Mouse (Mus musculus): ENCODE measurements at regions not wholly inside any gene's neighbourhood (a gene's known extent, or its start where the extent isn't known, plus 50 kb on each side); places are given as distances from the start of the nearest gene placed in this dataset.

DNA sequence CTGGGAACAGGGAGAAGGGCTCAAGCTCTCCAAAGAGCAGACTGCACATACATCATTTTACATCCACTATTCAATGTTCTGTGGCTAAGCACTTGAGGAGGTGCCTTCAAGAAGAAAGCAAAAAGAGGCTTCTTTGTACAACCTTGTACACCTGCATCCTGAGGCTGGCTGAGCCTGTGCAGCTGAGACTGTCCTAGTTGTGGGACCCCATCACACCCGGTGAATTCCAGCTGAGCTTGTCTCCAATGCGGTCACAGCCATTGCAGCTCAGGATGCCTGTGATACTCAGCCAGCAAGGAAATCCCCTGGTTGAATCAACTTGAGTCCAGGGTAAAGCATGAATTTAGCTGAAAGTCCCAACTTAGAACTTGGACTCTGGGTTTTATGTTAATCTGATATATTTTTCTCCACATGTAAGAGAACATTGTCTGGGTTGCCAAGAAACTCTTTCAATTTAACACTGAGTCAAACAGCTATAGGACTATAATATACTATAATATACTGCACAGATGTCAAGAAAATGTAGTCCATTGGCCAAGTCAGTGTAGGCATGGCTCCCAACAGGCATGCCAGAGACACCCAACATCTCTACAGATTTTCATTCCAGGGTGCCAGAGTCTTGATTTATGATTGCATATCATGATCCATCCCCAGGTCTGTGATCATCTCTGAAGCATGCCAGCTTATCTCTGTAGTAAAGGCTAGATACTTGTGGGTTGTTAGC lies 599.2 kb downstream of the Pard3 start:
- TF ChIP-seq CTCF (IDR thresholded peaks at IDR 0.05; ENCODE audit: extremely low read depth, insufficient read depth, low read length) = no peak
- no peak for TF ChIP-seq POLR2A (IDR thresholded peaks at IDR 0.05; ENCODE audit: extremely low read depth, insufficient read depth, low read length)
- no peaks in the 10 kb centered on the region for H3K4me1 ChIP-seq (ENCODE audit: control insufficient read depth, insufficient read depth, low read length)

DNA sequence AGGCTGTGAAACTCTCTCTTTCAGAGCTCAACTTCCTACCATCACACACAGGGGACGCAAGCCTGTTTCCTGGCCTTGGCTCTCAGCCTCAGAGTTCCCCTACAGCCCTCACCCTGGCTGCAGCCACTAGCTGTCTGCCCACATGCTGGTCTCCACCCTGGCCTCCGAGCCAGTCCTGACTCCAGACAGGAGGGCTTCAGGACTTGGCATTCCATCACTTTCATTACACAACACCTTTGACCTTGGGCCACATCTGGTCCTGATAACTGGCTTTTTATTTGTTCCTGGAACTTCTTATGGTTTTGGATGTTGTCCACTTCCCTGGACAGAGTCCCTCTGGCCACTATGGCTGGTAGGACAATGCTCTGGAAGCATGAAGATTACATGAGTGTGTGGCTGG lies 602.9 kb downstream of the Pard3 start:
- no peaks in the 10 kb centered on the region for H3K4me1 ChIP-seq (ENCODE audit: control insufficient read depth, insufficient read depth, low read length)
- H3K4me3 ChIP-seq (ENCODE audit: insufficient read depth, low read length) = no peak overlapping the region
- TF ChIP-seq CTCF (IDR thresholded peaks at IDR 0.05; ENCODE audit: extremely low read depth, insufficient read depth, low read length) (no peak), POLR2A (IDR thresholded peaks at IDR 0.05; ENCODE audit: extremely low read depth, insufficient read depth, low read length) (no peak)
- H3K27ac ChIP-seq (ENCODE audit: insufficient read depth, low read length) = no peak overlapping the region

More for the DNA sequence above, 599.2 kb downstream of the Pard3 start:
- Histone ChIP-seq H3K27ac (ENCODE audit: insufficient read depth, low read length) (no peak overlapping the region), H3K4me3 (ENCODE audit: insufficient read depth, low read length) (no peak overlapping the region)

DNA sequence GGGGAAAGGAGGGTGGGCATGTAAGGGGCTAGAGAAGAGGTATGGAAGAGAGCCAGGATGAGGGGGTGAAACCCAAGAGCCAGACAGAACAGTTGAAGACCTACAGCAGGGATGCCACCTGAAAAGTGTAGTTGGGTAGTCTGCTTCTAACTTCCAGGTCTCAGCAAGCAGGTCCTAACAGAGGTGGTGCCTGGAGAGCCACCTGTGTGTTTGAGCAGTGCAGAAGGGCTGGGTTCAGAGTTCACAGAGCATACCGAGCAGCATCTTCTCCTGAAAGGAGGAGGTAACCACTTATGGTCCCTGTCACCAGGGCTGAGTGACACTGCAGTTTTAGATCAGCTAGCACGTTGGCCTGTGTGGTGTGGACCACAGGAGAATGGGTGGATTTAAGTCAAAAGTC lies 605.3 kb downstream of the Pard3 start:
- no peak overlapping the region for H3K27ac ChIP-seq (ENCODE audit: insufficient read depth, low read length)
- TF ChIP-seq POLR2A (IDR thresholded peaks at IDR 0.05; ENCODE audit: extremely low read depth, insufficient read depth, low read length) (no peak), CTCF (IDR thresholded peaks at IDR 0.05; ENCODE audit: extremely low read depth, insufficient read depth, low read length) (no peak)
- H3K4me3 ChIP-seq (ENCODE audit: insufficient read depth, low read length) = no peak overlapping the region

DNA sequence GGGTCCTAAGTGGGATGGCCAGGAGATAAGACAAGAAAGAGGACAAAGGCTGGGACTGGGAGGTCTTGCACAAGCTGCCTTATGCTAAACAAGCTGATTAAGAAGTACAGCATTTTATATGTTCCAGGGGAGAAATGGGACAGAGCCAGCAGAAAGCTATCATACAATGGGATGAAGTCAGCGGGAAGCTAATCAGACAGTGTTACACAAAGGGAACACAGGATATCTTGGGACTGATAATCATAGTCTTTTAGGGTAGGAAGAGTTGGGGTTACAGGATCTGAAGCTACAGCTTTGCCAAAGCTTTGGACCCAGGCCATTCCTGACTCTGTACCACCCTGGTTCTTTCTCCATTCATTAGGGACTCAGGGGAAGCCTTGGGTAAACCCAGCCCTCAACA lies 610.4 kb downstream of the Pard3 start:
- Histone ChIP-seq H3K4me1 (ENCODE audit: control insufficient read depth, insufficient read depth, low read length) (peaks cover 6% of the 10 kb centered on the region), H3K4me3 (ENCODE audit: insufficient read depth, low read length) (no peak overlapping the region), H3K27ac (ENCODE audit: insufficient read depth, low read length) (no peak overlapping the region)
- TF ChIP-seq POLR2A (IDR thresholded peaks at IDR 0.05; ENCODE audit: extremely low read depth, insufficient read depth, low read length) (no peak), CTCF (IDR thresholded peaks at IDR 0.05; ENCODE audit: extremely low read depth, insufficient read depth, low read length) (no peak)

More for the DNA sequence above, 605.3 kb downstream of the Pard3 start:
- no peaks in the 10 kb centered on the region for H3K4me1 ChIP-seq (ENCODE audit: control insufficient read depth, insufficient read depth, low read length)

DNA sequence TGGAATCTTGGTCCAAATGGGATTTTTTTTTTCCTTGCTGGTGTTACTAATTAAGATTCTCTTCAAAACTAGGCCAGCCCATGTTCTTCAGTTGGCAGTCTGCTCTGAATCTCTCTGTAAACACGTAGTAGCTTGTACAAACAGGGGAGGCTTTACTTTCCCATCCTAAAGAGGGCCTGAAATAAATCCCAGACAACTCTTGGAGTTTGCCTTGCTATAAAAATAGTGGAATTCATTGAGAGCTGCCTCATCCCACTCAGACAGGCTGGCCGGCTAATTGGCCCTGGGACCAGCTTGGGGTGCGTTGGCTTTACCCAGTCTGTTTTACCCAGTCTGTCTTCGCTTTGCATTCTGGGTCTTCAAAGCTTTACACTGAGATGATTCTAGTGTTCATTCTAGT lies 611.7 kb downstream of the Pard3 start:
- no peak for TF ChIP-seq POLR2A (IDR thresholded peaks at IDR 0.05; ENCODE audit: extremely low read depth, insufficient read depth, low read length)
- no peak for TF ChIP-seq CTCF (IDR thresholded peaks at IDR 0.05; ENCODE audit: extremely low read depth, insufficient read depth, low read length)
- no peak overlapping the region for H3K27ac ChIP-seq (ENCODE audit: insufficient read depth, low read length)

DNA sequence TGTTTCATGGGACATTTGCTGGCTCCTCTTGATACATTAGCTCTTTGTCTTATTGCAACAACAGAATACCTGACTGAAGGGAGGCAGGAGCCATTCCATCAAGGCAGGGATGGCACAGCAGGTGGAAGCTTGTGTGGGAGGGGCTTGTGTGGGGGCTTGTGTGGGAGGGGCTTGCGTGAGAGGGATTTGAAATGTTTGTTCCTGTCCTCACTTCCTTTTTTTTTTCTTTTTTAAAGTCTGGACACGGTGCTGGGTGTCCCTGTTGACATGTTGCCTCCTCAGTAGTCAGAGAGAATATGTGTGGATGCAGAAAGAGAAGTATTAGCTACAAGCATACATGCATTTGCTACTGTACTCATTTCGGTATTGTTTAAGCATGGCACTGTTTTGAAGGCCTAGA lies 616.5 kb downstream of the Pard3 start:
- no peak for TF ChIP-seq POLR2A (IDR thresholded peaks at IDR 0.05; ENCODE audit: extremely low read depth, insufficient read depth, low read length)
- TF ChIP-seq CTCF (IDR thresholded peaks at IDR 0.05; ENCODE audit: extremely low read depth, insufficient read depth, low read length) = no peak
- Histone ChIP-seq H3K4me3 (ENCODE audit: insufficient read depth, low read length) (no peak overlapping the region), H3K27ac (ENCODE audit: insufficient read depth, low read length) (no peak overlapping the region), H3K4me1 (ENCODE audit: control insufficient read depth, insufficient read depth, low read length) (peaks cover 6% of the 10 kb centered on the region)

More for the DNA sequence above, 611.7 kb downstream of the Pard3 start:
- Histone ChIP-seq H3K4me3 (ENCODE audit: insufficient read depth, low read length) (no peak overlapping the region), H3K4me1 (ENCODE audit: control insufficient read depth, insufficient read depth, low read length) (peaks cover 6% of the 10 kb centered on the region)

DNA sequence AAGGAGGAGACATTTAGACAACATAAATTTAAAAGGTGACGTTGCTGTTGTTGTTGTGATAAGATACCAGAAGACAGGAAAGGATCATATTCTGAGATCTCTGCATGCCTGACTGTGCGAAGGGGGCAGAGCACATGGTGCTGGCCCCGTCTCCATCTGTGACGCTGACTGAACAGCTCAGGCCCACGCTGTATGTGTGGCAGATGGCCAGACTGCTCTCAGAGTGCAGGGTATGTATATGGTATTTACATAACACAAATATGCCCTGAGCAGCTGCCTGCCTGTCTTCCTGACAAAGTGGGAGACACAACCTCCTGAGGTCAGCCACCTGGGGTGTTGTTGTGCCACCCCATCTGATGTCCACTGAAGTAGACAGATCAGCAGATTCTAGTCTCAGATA lies 620.5 kb downstream of the Pard3 start:
- H3K4me1 ChIP-seq (ENCODE audit: control insufficient read depth, insufficient read depth, low read length) = no peaks in the 10 kb centered on the region
- H3K4me3 ChIP-seq (ENCODE audit: insufficient read depth, low read length) = no peak overlapping the region
- H3K27ac ChIP-seq (ENCODE audit: insufficient read depth, low read length) = no peak overlapping the region
- TF ChIP-seq POLR2A (IDR thresholded peaks at IDR 0.05; ENCODE audit: extremely low read depth, insufficient read depth, low read length) = no peak
- TF ChIP-seq CTCF (IDR thresholded peaks at IDR 0.05; ENCODE audit: extremely low read depth, insufficient read depth, low read length) = no peak

DNA sequence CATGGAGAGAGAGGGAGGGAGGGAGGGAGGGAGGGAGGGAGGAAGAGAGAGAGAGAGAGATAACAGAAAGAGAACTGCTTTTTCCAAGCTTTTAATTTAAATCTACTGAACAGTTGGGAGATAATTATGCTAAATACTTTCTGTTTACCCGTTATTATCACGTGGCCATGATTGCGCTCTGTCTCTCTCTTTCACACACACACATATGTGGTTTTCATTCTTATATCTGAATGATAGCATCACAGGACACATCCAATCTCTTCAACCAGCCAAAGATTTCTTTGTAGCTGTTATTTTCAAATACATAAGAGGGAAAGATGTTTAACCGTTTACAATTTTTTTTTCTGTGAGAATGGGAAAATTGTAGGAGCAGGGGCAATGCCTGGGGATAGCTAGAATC lies 627.1 kb downstream of the Pard3 start:
- H3K4me1 ChIP-seq (ENCODE audit: control insufficient read depth, insufficient read depth, low read length) = no peaks in the 10 kb centered on the region
- TF ChIP-seq POLR2A (IDR thresholded peaks at IDR 0.05; ENCODE audit: extremely low read depth, insufficient read depth, low read length) (no peak), CTCF (IDR thresholded peaks at IDR 0.05; ENCODE audit: extremely low read depth, insufficient read depth, low read length) (no peak)
- H3K27ac ChIP-seq (ENCODE audit: insufficient read depth, low read length) = no peak overlapping the region
- H3K4me3 ChIP-seq (ENCODE audit: insufficient read depth, low read length) = no peak overlapping the region

DNA sequence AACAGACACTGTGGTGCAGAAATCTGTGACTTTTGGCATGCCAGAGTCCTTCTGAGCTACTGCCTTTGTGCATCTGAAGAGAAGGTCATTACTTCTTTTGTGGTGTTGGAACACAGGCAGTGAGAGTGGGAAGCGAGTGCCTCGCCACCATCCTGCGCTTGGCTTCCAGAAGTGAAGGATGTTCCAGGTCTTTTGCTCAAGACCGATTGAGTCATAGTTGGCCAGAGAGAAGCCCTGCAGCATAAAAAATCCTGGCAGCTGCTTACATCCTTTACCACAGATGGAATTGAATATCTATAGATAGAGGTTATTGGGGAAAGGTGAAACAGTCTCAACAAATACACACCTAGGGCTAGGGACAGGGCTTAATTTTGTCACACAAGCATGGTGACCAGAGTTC lies 634.7 kb downstream of the Pard3 start:
- H3K4me1 ChIP-seq (ENCODE audit: control insufficient read depth, insufficient read depth, low read length) = no peaks in the 10 kb centered on the region
- no peak overlapping the region for H3K27ac ChIP-seq (ENCODE audit: insufficient read depth, low read length)
- TF ChIP-seq CTCF (IDR thresholded peaks at IDR 0.05; ENCODE audit: extremely low read depth, insufficient read depth, low read length) (no peak), POLR2A (IDR thresholded peaks at IDR 0.05; ENCODE audit: extremely low read depth, insufficient read depth, low read length) (no peak)
- no peak overlapping the region for H3K4me3 ChIP-seq (ENCODE audit: insufficient read depth, low read length)

DNA sequence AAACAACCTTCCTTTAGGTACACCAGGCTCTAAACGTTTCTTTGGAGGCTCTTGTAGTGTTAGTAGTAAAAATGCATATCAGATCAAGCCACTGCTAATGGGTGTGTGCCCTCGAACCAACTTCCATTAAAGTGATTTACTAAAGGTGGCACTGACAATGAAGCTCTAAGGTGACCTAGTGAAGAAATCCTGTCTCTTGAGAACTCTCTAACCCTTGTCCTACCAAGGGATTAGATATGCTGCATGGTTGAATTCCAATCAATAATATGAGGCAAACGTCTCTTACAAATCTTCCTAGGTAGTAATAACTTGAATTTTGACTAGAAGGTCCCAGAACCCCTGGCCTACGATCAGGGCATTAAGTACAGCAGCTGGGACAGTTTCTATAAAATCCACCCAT lies 640.7 kb downstream of the Pard3 start:
- no peak overlapping the region for H3K27ac ChIP-seq (ENCODE audit: insufficient read depth, low read length)
- TF ChIP-seq POLR2A (IDR thresholded peaks at IDR 0.05; ENCODE audit: extremely low read depth, insufficient read depth, low read length) (no peak), CTCF (IDR thresholded peaks at IDR 0.05; ENCODE audit: extremely low read depth, insufficient read depth, low read length) (no peak)
- H3K4me1 ChIP-seq (ENCODE audit: control insufficient read depth, insufficient read depth, low read length) = peaks cover 2% of the 10 kb centered on the region; the same call in 1 of the 2 replicates
- H3K4me3 ChIP-seq (ENCODE audit: insufficient read depth, low read length) = no peak overlapping the region

All from cortical plate, adult 2 months (tissue).